Mouse (Mus musculus) lung, postnatal 0 days (tissue): ENCODE results near the gene Gm49673.
"Not testable (repeated sequence)": the region's sequence is repeated elsewhere in the genome, so short reads cannot be mapped to it uniquely, and the experiment has no call there.

ENCODE experiments used
- CTCF ChIP-seq: IDR thresholded peaks from 2 replicates; pipeline ENCODE4 v1.5.1; 2016; ENCODE audit warnings: antibody characterized with exemption, mild to moderate bottlenecking
- EP300 ChIP-seq: IDR thresholded peaks from 2 replicates; pipeline ENCODE4 v1.6.1; 2016; ENCODE audit warnings: antibody characterized with exemption, mild to moderate bottlenecking, control low read depth

- TF ChIP-seq CTCF, EP300: not testable (repeated sequence)
Measured at GRCm38 (mm10) chr17:8165977-8166376, 18.4 kb upstream of the Gm49673 start.
